Mouse (Mus musculus) olfactory bulb, adult 2 months (tissue): ENCODE data around the gene Syngr1. TPM values are rescaled to one million over a fixed set of nuclear protein-coding genes. Genes with fewer than 3 reads are reported as not detected.

Source experiments
- H3K27ac ChIP-seq: fragments of 200-500 bp; 2 replicates; pipeline ENCODE4 v1.5.1; 2012; ENCODE audit warnings: low read depth, low read length; ENCODE audit not compliant: insufficient read depth
- H3K4me1 ChIP-seq: fragments of 200-500 bp; 2 replicates; pipeline ENCODE4 v1.6.1; 2012; ENCODE audit warnings: low read length; ENCODE audit not compliant: control insufficient read depth, insufficient read depth
- H3K4me3 ChIP-seq: fragments of 200-500 bp; 2 replicates; pipeline ENCODE4 v1.5.1; 2012; ENCODE audit warnings: mild to moderate bottlenecking, low read depth, low read length, moderate library complexity; ENCODE audit not compliant: insufficient read depth
- CTCF ChIP-seq: fragments of 200-500 bp; IDR thresholded peaks from 2 replicates; pipeline ENCODE4 v1.5.1; 2012; ENCODE audit warnings: low read depth, mild to moderate bottlenecking, low read length, moderate library complexity; ENCODE audit not compliant: insufficient read depth
- POLR2A ChIP-seq: fragments of 200-500 bp; IDR thresholded peaks from 2 replicates; pipeline ENCODE4 v1.6.1; 2012; ENCODE audit warnings: mild to moderate bottlenecking, low read depth, low read length, moderate library complexity; ENCODE audit not compliant: insufficient read depth
- whole genome bisulfite sequencing: fragments of 180-500 bp; shearing (Covaris S2); methylation state at CpG from one replicate; pipeline ENCODE4 v1.1.7; 2018; 5-methylcytosine and 5-hydroxymethylcytosine counted together
- polyA plus RNA-seq: library from polyadenylated mRNA; stranded (reverse); fragments of >200 nt; gene quantifications from 2 replicates; pipeline ENCODE4 v1.2.4, GENCODE M21; 2012; ENCODE audit warnings: low replicate concordance; ENCODE audit not compliant: missing spikeins, insufficient read depth, insufficient read length

Gene Syngr1
- 72.7 TPM in 1 of 2 replicates, not detected in the other for polyA plus RNA-seq

DNA sequence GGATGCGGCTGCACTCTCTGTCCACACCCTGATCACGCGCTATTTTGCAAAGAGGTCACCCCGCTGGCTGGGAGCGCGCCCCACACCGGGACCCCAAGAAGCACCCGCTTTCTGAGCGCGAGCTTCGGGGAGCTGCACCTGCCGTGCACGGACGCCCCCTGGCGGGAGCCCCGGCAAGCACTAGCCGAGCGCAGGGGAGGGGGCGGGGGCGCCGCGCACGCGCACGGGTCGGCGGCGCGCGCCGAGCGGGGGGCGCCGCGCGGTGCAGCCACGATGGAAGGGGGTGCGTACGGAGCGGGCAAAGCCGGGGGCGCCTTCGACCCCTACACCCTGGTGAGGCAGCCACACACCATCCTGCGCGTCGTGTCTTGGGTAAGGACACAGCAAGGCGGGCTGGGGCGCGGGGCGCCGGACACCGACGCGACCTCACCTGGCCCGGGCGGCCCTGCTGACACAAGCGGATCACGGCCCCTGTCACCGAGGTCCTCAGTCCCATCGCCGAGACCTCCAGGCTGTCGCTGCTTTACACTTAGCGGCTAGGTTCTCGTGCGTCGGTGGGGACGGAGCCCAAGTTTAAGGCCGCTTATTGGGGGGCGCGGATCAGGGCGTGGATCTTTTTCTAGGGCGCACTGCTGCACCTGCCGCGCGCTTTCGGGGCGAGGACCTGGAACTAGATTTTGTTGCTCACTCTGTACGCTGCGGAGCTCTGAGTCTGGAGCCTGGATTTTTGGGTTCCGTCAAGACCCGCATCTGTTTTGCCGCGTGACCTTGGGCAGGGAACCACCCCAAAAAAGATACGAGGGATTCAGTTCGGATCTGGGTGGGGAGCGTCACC, at the start of gene Syngr1, which contains the start of gene Rpl3:
TSS of gene Syngr1 (plus strand) at position 214 of the 835 bp plus-strand sequence.
TSS of gene Rpl3 (minus strand) at position 748 of the 835 bp plus-strand sequence.
- 1% methylated on average over 85 of the region's 86 CpGs for WGBS
- Histone ChIP-seq H3K4me3 (peak within 1 kb of the TSS; percentile 99), H3K4me1 (peaks cover 33% of the 10 kb centered on the region), H3K27ac (peak within 1 kb of the TSS; percentile 92)
- TF ChIP-seq CTCF (peak; percentile 81), POLR2A (peak; percentile 78)

DNA sequence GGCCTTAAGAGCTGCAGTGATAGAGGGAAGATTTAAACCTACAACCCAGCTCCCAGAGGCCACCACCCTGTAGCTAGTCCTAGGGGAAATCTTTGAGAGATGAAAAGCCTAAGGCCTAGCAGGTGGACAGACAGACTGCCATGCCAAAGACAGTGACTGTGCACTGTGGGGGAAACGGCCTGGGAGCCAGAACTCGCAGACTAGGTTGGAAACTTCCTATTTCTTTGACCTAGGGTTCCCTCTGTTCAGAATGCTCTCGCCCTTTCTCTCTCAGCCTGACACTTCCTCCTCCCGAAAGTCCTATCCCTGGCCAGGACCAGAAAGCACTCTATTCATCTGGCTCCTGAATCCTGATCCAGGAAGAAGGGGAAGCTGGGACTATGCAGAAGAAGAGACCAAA, 49.0 kb upstream of the Syngr1 start:
- H3K4me3 ChIP-seq = no peak overlapping the region
- TF ChIP-seq CTCF (no peak), POLR2A (no peak)
- H3K4me1 ChIP-seq = no peaks in the 10 kb centered on the region
- 84% methylated on average over 4 of the region's 4 CpGs for WGBS
- H3K27ac ChIP-seq = no peak overlapping the region

DNA sequence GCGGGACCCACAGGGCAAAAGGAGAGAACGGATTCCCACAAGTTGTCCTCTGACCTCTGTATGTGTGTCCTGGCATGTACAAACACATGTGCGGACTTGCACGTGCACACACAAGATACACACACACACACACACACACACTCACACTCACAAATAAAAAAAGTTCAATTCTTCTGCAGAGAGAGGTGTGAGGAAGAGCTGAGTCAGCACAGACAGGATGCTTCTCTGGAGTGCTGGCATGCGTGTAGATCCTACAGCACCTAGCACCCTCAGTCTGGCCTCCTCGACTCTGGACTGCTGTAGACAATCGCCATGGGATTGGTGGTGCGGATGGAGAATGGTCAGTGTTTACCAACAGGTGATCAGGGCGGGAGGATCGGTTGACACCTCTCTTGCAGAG, 46.9 kb upstream of the Syngr1 start:
- H3K27ac ChIP-seq = no peak overlapping the region
- no peak for TF ChIP-seq CTCF
- no peak for TF ChIP-seq POLR2A
- 0 out of 2 replicates have a peak, but pooled peaks cover 3% of the 10 kb centered on the region for H3K4me1 ChIP-seq
- WGBS = 94% methylated on average over 10 of the region's 10 CpGs
- H3K4me3 ChIP-seq = no peak overlapping the region

DNA sequence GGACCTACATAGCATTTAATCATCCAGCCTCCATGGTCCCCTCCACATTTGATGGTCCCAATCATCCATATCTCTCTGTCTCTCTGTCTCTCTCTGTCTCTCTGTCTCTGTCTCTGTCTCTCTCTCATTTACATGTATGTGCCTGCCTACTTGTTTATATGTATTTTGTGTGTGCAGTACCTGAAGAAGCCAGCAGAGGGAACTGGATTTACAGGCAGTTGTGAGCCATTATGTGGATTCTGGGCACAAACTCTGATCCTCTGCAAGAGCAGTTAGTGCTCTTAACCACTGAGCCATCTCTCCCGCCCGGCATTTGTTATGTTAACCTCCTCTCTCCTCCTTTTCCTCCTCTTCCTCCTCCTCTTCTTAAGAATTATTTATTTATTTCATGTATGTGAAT, 45.4 kb upstream of the Syngr1 start:
- TF ChIP-seq CTCF (no peak), POLR2A (no peak)
- H3K27ac ChIP-seq = no peak overlapping the region
- no peak overlapping the region for H3K4me3 ChIP-seq
- H3K4me1 ChIP-seq = 0 out of 2 replicates have a peak, but pooled peaks cover 5% of the 10 kb centered on the region
- 100% methylated on average over 2 of the region's 2 CpGs for WGBS

DNA sequence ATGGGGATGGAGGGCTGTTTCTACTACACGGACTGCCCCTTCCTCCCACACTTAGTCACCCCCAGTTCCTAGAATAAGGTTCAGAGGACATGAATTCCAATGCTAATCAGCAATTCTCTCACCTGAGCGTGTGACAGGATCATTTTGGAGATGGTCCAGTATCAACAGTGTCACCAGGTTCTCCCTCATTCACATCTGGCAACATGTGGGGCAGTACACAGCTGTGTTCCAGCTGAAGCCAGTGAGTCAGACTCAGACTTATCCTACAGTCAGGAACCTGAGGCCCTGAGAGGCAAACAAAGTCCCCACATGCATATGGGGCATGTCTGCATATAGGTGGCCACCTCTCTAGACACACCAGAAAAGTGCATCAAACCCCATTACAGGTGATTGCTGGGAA, 43.9 kb upstream of the Syngr1 start:
- Histone ChIP-seq H3K4me3 (no peak overlapping the region), H3K27ac (no peak overlapping the region), H3K4me1 (0 out of 2 replicates have a peak, but pooled peaks cover 5% of the 10 kb centered on the region)
- 91% methylated on average over 2 of the region's 2 CpGs for WGBS
- TF ChIP-seq CTCF (no peak), POLR2A (no peak)

DNA sequence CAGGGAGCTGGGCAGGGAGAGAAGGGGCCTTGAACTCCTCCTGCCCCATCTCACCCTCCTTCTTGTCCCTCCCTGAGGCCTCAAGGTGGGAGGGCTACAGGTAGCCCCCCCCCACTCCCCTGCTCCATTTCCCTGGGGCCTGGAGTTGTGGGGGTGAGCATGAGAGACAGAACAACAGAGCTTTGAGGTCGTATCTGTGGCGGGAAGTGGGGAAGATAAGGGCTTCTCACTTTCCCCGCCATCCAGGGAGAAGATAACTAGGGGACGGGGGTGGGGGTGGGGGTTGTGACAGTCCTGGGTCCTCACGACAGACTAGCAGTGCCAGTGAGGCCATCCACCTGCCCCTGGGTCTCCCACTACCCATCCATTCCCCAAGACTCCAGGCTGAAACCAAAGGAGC, 43.2 kb upstream of the Syngr1 start:
- Histone ChIP-seq H3K27ac (no peak overlapping the region), H3K4me3 (no peak overlapping the region), H3K4me1 (0 out of 2 replicates have a peak, but pooled peaks cover 5% of the 10 kb centered on the region)
- TF ChIP-seq POLR2A (no peak), CTCF (no peak)
- 83% methylated on average over 5 of the region's 5 CpGs for WGBS

DNA sequence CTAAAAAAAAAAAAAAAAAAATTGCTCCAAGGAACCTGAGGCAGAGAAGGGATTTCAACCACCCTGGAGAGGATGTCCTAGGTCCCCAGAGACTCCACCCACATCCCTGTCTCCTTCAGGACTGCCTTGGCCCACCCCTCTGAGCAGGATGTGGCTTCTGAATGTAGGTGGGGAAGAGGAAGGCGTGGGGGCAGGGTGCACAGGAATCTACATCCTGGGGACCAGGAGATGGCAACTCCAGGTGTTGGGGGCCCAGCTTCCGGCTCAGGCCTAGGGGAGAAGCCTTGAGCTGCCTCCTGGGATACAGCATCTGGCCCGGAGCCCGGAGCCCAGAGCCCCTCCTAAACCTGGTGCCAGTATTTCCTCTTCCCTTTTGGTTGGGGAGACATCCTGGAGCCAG, 41.0 kb upstream of the Syngr1 start:
- 87% methylated on average over 4 of the region's 4 CpGs for WGBS
- peaks cover 11% of the 10 kb centered on the region; the same call in 1 of the 2 replicates for H3K4me1 ChIP-seq
- no peak for TF ChIP-seq POLR2A
- no peak for TF ChIP-seq CTCF
- no peak overlapping the region for H3K27ac ChIP-seq
- H3K4me3 ChIP-seq = no peak overlapping the region

DNA sequence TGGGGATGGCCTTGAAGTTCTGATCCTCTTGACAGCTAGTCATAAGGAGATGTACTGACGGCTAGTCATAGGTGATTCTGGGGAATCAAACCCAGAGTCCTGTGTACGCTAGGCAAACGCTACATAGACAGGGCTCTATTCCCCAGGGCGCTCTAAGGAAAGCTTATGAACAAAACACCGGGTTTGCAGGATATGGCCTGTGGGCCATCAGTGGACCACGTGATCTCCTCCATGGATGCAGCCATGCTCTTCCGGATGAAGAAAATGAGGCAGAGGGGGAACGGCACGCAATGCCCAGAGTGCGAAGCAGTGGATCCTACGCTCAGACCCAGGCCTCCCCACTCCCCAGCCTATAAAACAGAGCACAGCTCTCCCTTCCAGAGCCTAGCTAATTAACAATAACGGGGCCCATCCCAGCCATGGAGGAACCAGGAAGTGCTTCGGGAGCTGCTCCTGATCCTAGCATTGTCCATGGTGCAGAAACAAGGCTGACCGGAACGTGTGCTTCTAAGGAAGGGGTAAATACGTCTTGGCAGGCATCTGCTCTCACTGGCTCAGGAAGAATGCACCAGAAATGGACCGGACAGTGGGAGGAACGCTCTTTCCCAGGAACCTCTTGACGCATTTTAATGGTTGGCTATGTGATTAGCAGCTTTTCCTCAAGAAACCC, 39.9 kb upstream of the Syngr1 start:
- no peak overlapping the region for H3K4me3 ChIP-seq
- no peak for TF ChIP-seq POLR2A
- no peak for TF ChIP-seq CTCF
- peaks cover 11% of the 10 kb centered on the region; the same call in 1 of the 2 replicates for H3K4me1 ChIP-seq
- 79% methylated on average over 19 of the region's 19 CpGs for WGBS
- no peak overlapping the region for H3K27ac ChIP-seq

DNA sequence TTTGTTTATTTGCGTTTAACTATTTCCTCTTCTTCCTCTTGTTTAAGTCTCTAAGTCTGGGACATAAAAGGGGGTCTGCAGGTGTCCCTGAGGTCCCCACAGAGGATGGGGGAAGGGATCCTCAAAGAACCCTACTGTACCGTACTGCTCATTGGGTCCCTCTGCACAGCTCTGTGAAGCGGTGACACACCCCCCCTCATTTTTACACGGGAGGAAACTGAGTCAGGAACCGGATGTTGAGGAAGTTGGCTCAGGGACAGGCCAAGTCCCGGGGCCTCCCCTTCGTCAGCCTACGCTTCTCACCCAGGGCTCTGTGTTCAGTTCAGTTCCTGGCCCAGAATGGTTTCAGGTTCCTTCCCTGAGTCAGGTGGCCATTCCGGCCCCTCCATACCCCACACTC, 39.4 kb upstream of the Syngr1 start:
- WGBS = 78% methylated on average over 9 of the region's 9 CpGs
- TF ChIP-seq POLR2A = no peak
- TF ChIP-seq CTCF = no peak
- H3K4me3 ChIP-seq = no peak overlapping the region
- peaks cover 11% of the 10 kb centered on the region; the same call in 1 of the 2 replicates for H3K4me1 ChIP-seq
- no peak overlapping the region for H3K27ac ChIP-seq
